Mouse (Mus musculus): ENCODE results near the gene Mrps11. TPM values are rescaled to one million over a fixed set of nuclear protein-coding genes. Genes with fewer than 3 reads are reported as not detected.

Gene Mrps11
- polyA plus RNA-seq (2015; fragmentation: Illumina TruSeq; extraction: RNeasy Lipid Tissue Mini Kit (QIAGEN cat#74804); ENCODE audit: low read depth, low replicate concordance), result 48.9 TPM

GRCm38 (mm10) chr7:78782639-78783581 lies at the start of gene Mrps11, which contains the start of gene Mrpl46:
Gene Mrps11 (plus strand): TSS chr7:78783119.
Gene Mrpl46 (minus strand): TSS chr7:78783531.

DNA sequence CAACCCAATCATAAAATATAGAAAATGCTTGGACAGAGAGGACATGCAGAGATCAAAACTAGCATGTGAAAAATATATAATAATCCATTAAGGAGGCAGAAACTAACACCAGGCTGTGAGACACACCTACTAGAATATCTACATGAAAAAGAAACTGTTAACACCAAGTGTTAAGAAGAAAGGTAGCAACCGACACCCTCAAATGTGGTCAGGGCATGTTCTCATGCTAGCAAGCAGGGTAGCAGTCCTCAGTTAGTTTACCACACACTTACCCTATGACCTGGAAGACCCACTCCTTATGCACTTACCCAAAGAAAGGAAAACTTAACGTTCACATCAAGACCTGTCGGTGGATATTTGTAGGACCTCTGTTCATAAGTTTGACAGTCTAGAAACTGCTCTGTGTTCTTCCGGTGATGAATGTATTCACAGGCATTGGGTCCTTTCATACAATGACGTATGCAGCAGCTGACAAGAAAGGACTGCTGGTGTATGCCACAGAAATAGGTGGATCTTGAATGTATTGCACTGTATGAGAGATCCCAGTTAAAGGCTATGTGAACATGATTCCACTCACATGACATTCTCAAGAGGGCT lies 45.2 kb upstream of the Mrps11 start, which contains the start of gene Ntrk3:
TSS of gene Ntrk3 (minus strand) at position 399 of the 597 bp plus-strand sequence.

Other genes starting within 250 kb of the Mrps11 start
- 59.7 TPM for gene Ntrk3, start 45.1 kb upstream of the Mrps11 start, polyA plus RNA-seq (2015; fragmentation: Illumina TruSeq; extraction: RNeasy Lipid Tissue Mini Kit (QIAGEN cat#74804); ENCODE audit: low read depth, low replicate concordance)
- gene Mrpl46, start 412 bp downstream of the Mrps11 start, polyA plus RNA-seq (2015; fragmentation: Illumina TruSeq; extraction: RNeasy Lipid Tissue Mini Kit (QIAGEN cat#74804); ENCODE audit: low read depth, low replicate concordance), result 53.1 TPM
- gene Det1, start 64.1 kb downstream of the Mrps11 start, polyA plus RNA-seq (2015; fragmentation: Illumina TruSeq; extraction: RNeasy Lipid Tissue Mini Kit (QIAGEN cat#74804); ENCODE audit: low read depth, low replicate concordance), result 5.1 TPM
- 28.2 TPM for gene Aen, start 112.7 kb downstream of the Mrps11 start, polyA plus RNA-seq (2015; fragmentation: Illumina TruSeq; extraction: RNeasy Lipid Tissue Mini Kit (QIAGEN cat#74804); ENCODE audit: low read depth, low replicate concordance)
- gene Isg20, start 130.3 kb downstream of the Mrps11 start, polyA plus RNA-seq (2015; fragmentation: Illumina TruSeq; extraction: RNeasy Lipid Tissue Mini Kit (QIAGEN cat#74804); ENCODE audit: low read depth, low replicate concordance), result 2.5 TPM